Mouse (Mus musculus): ENCODE data around the gene Lenep.

DNA sequence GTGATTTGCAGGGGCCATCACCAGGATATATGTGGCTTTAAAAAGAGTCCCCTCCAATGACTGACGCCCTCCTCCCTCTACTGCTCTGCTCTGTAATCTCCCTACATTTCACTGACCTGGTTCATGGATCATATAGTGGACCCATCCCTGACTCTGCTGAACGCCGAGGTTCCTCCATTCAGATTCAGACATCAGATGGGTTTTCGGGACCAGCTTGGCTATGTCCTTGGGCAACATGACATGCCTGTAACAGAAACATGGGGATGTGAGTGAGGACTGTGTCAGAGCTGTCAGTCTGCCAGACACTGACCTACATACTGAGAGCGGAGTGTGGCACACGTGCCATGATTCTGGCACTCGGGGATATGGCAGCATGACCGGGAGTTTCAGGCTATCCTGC, 13.6 kb upstream of the Lenep start:
- TF ChIP-seq POLR2A (IDR thresholded peaks at IDR 0.05; ENCODE audit: borderline replicate concordance, extremely low read depth, insufficient read depth, insufficient read length, poor library complexity, severe bottlenecking) (no peak), CTCF (IDR thresholded peaks at IDR 0.05; ENCODE audit: borderline replicate concordance, extremely low read depth, insufficient read depth, insufficient read length) (no peak)

All from brain, embryonic 14.5 days (tissue).